Mouse (Mus musculus) retina, postnatal 7 days (tissue): ENCODE data around the gene Hmgb4.

Experiments
- DNase-seq: peaks from one replicate; pipeline ENCODE4 v3.0.0-alpha.2; 2012; ENCODE audit warnings: low read depth, low spot score

Hmgb4 gene

DNA sequence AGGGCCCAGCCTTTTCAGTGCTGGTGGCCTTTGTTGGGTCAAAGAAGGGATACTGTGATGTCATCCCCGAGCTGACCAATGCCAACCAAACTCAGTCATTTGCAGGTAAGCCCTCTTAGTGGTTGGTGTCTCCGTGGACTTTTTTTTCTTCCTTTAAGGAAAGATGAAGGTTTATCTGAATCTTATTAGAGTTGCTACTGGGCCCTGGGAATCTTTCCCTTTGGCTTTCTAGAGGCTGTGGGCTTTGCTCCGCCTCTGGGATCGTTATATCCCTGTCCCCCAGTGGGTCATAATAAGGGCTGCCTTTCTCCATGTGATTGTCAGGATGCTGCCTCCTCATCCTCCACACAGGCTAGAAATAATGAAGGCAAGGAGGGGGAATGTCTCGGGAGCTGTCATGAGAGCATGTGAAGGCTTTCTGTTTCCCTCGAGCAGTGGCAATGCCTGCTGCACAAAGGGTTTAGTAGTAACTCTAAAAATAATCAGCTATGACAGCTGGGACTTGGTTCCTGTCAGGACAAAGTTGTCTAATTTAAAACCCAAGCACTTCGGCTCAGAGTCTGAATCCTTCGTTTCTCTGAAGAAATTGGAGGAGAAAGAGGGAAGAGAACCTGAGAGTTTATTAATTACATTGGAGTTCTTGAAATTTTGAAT lies at the start of gene Hmgb4:
TSS of gene Hmgb4 (minus strand) at position 51 of the 654 bp plus-strand sequence.
- DNase-seq, result no peak

DNA sequence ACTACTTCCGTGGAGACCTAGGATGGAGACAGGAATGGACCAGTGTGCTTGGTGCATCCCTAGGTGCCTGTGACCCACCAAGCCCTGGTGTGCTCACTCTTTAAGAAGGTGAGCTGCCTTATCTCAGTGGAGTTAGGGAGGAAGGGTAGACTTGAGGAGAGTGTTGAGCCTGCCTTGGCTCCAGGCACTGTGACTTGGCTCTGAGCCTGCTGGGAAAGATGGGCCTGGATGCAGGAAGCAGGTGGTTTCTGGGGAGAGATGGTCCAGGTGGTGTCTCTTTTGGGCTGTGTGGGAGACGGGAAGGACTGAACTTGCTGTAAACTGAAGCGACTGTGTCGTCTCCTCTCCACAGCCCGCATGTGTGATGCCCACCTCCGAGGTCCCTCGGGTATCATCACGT lies 45.3 kb upstream of the Hmgb4 start:
- DNase-seq, result no peak

GRCm38 (mm10) chr4:128304049-128304448 lies 43.3 kb upstream of the Hmgb4 start:
- DNase-seq, result no peak

DNA sequence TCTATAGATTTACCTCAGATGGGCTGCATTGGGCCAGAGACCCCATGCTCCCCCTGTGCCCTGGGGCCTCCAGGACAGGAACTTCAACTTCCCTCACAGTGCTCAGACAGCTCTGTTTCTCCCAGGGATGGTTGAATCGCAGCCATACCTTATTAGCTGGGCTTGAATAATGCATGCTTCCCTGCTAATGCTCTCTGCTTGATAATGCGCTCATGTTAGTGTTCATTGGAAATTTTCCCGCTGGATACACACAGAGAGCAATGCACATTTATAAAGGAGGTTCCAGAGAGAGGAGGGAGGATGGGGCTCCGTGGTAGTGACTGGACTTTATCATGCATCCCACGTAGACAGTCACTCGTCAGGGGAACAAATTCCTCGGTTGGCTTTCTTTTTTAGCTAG lies 27.3 kb upstream of the Hmgb4 start:
- DNase-seq, result no peak

DNA sequence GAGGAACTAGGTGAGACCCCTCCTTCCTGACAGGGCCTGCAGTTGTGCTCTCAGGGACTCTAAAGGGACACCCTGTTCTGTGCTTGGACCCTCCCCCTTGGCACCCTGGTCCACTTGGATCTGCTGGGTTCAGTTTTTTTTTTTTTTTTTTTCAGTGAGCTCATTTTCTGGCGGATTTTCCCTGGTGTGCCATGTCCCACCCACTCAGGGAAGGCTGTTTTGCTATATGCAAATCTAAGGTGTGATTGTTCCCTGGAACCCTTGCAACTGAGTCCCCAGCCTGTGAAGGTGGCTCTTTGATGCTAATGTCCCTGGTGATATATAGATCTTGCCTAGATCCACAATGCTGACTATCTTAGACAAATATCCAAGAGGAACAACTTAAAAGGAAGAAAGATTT lies 24.3 kb upstream of the Hmgb4 start:
- DNase-seq, result no peak

- no peak for DNase-seq
Observed at GRCm38 (mm10) chr4:128275586-128275985, 14.8 kb upstream of the Hmgb4 start.

- DNase-seq, result no peak
Observed at GRCm38 (mm10) chr4:128275116-128275515, 14.4 kb upstream of the Hmgb4 start.

DNA sequence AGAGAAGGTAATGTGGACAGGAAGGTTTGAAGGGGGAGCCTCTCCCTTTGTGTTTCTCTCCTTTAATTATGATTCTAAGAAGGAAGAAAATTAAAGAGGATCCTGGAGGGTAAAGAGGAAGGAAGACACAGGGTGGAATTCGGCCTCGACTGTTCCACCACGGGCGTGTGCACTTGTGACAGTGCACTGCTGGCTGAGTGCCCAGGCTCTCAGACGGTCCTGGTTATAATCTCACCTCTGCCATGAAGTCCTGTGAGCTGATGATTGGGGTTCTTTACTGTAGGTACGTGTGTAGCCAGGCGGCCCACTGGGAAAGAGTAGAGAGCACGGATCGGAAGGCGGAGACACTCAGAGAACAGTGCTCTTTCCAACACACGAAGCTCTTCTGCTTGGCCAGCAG lies 12.4 kb upstream of the Hmgb4 start:
- DNase-seq, result no peak

DNA sequence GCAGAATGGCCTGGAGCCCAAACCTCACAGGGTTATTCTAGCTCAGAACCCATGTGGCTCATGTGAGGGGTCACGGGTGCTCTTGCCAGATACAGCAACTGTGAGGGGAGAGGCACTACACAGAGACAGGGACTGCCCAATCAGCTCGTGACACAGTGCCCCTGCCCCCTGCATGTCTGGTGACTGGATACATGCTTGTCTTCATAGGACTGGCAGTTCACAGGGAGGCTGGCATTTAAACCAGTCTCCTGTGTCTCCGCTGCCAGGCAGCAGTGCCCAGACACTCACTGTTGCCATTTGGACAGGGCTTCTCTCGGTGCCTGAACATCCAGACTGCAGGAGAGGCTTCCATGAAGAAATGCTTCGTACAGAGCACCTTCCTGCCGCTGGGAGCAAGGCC lies 11.7 kb upstream of the Hmgb4 start:
- no peak for DNase-seq

DNA sequence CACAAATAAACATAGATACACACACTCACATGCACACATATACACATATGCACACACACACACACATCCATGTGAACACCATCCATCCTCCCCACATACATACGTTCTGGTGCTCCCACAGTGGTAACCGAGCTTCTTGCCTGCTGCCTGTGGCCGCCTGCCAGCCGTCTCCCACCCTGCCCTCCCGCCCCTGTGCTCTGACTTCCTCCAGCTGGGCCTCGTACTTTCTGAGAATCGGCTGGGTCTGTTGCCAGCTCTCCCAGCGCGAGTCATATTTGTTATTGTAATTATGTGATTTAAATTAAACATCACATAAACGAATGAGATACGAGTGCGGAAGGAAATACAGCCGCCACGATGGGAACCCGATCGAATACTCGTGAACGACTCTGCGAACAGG lies 10.2 kb upstream of the Hmgb4 start:
- DNase-seq, result no peak

GRCm38 (mm10) chr4:128270177-128270576 lies 9.4 kb upstream of the Hmgb4 start:
- no peak for DNase-seq

DNA sequence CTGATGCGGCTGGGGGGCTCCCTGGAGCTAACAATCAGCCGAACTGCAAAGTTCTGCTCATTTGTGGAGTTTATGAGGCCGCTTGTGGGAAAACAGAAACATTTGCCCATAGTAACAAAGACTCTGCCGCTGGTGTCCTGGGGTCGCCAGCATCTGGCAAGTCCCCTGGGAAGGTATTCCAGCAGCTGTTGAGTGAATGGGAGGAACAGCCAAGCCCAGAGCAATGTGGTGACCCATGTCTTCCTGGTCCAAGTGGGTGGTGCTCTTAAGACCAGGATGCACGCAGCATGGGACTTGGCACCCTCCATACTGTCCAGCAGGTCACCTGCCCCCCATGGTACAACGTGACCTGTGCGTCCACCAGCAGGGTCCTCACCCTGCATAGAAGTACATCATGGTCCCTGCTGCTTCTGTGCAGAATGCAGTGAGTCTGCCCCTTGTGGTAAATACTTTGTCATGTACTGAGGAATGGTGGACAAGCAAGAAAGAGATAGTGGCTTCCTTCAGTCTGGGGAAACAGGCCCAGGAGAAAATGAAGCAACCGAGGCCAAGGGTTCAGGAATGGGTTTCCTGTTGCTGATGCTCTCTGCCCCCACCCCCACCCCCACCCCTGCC lies 8.6 kb upstream of the Hmgb4 start:
- DNase-seq, result no peak

DNA sequence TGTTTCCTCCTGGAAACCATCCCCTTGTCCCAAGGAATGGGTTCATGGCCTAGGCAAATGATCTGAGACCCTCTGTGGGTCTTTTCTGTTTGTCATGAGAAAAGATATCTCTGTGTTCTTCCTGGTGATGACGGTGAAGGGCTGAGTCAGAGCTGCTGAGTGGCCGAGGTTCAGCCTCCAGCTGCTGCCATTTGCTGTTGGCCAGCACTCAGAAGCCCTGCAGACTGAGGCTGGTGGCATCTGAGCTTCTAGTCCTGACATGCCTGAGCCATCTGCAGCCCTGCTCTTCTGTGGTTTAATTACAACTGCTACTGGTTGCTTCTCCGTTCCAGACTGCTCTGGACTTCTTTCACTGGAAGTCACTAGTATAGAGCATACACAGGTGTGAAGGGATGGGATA lies 4.6 kb upstream of the Hmgb4 start:
- no peak for DNase-seq

- DNase-seq, result no peak
Observed at GRCm38 (mm10) chr4:128264491-128264890, 3.7 kb upstream of the Hmgb4 start.

- no peak for DNase-seq
Observed at GRCm38 (mm10) chr4:128259211-128259610, 1.5 kb downstream of the Hmgb4 start.

- no peak for DNase-seq
Observed at GRCm38 (mm10) chr4:128248676-128249075, 12.1 kb downstream of the Hmgb4 start.

DNA sequence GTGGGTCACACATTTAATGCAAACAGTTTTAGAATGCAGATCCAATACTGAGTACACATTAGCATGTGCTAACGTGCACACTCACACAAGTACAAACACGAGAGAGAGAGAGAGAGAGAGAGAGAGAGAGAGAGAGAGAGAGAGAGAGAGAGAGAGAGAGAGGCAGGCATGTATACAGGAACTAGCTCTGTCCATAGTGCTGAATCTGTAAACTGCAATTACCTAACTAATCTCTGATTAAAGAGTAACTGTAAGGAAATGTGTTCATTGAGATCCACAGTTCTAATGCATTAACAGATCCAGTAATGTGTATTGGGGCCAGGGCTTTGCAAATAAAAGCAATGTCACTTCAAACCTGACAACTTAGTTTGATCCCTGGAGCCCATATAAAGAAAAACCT lies 15.6 kb downstream of the Hmgb4 start:
- DNase-seq, result no peak

- no peak for DNase-seq
Observed at GRCm38 (mm10) chr4:128241854-128242356, 18.9 kb downstream of the Hmgb4 start.

GRCm38 (mm10) chr4:128241075-128241853 lies 19.5 kb downstream of the Hmgb4 start:
- peak; percentile 6 for DNase-seq

- DNase-seq, result no peak
Observed at GRCm38 (mm10) chr4:128239113-128239512, 21.6 kb downstream of the Hmgb4 start.

DNA sequence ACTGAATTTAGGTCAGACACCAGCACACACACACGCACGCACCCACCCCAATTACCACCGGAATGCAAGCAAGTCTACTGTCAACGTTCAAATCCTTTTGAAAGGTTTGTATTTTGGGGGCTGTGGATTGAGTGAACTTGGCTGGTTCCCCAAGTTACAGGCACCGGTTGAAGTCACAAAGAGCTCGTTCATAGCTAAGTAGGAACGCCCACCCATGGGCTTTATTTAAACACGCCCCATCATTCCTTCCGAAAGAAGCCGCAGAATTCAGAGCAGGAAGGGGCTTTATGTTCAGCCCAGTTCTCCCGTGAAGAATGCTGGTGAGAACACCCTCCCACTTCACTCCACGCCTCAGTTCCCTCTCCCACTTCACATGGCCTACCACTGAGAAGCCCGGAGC lies 27.3 kb downstream of the Hmgb4 start:
- no peak for DNase-seq
